Mouse (Mus musculus): ENCODE measurements at regions not wholly inside any gene's neighbourhood (a gene's known extent, or its start where the extent isn't known, plus 50 kb on each side); places are given as distances from the start of the nearest gene placed in this dataset.

- TF ChIP-seq POLR2A (IDR thresholded peaks at IDR 0.05; ENCODE audit: control insufficient read depth in 1 of 2, insufficient read depth in 1 of 2, low read depth in 1 of 2, low read length in 2 of 2, poor library complexity in 1 of 2) (no peak), ZC3H11A (IDR thresholded peaks at IDR 0.05; ENCODE audit: low read depth, low read length) (no peak), MYC (IDR thresholded peaks at IDR 0.05; ENCODE audit: low read depth, low read length) (no peak), CTCF (IDR thresholded peaks at IDR 0.05 in 2 of 3, conservative IDR thresholded peaks at IDR 0.05 in 1 of 3; ENCODE audit: control insufficient read depth in 1 of 3, insufficient read depth in 1 of 3, low read depth in 2 of 3, low read length in 3 of 3, poor library complexity in 1 of 3, severe bottlenecking in 1 of 3) (no peak), KAT2A (conservative IDR thresholded peaks at IDR 0.05; ENCODE audit: low read depth, low read length) (no peak), TBP (IDR thresholded peaks at IDR 0.05; ENCODE audit: low read depth, low read length) (no peak), EP300 (IDR thresholded peaks at IDR 0.05; ENCODE audit: low read depth in 1 of 2, low read length in 2 of 2) (no peak), POLR2AphosphoS2 (IDR thresholded peaks at IDR 0.05; ENCODE audit: low read length) (no peak), RCOR1 (IDR thresholded peaks at IDR 0.05; ENCODE audit: low read depth, low read length) (no peak), MYB (IDR thresholded peaks at IDR 0.05; ENCODE audit: low read depth, low read length) (no peak), SIN3A (IDR thresholded peaks at IDR 0.05; ENCODE audit: low read length) (no peak), NELFE (IDR thresholded peaks at IDR 0.05; ENCODE audit: low read depth, low read length) (no peak), ZMIZ1 (IDR thresholded peaks at IDR 0.05; ENCODE audit: low read depth, low read length) (no peak)
Observed at GRCm38 (mm10) chr16:22717462-22717861, 60.4 kb upstream of the Dgkg start.
